Mouse (Mus musculus) neutrophil, adult 5-6 weeks (primary cell): Measurements from ENCODE around the gene Eif1. TPM values are rescaled to one million over a fixed set of nuclear protein-coding genes. Genes with fewer than 3 reads are reported as not detected.
"Not testable (repeated sequence)": the region's sequence is repeated elsewhere in the genome, so short reads cannot be mapped to it uniquely, and the experiment has no call there.

Source experiments
- ATAC-seq: fragments of 151-379, 151-347 bp; 2 replicates; pipeline ENCODE4 v1.8.0; 2017; ENCODE audit warnings: mild to moderate bottlenecking, moderate TSS enrichment; ENCODE audit not compliant: insufficient number of reproducible peaks, poor library complexity, low FRiP score, severe bottlenecking; ENCODE audit errors: extremely low read depth
- total RNA-seq: library from RNA; stranded (forward); fragments of 200-1000 nt; gene quantifications from 2 replicates; pipeline ENCODE4 v1.2.3, GENCODE M21; 2017

Gene Eif1
- total RNA-seq, 1 experiment from 2014 or later, result 752 TPM

GRCm38 (mm10) chr11:100307900-100308299, 11.8 kb upstream of the Eif1 start:
- no peak for ATAC-seq

DNA sequence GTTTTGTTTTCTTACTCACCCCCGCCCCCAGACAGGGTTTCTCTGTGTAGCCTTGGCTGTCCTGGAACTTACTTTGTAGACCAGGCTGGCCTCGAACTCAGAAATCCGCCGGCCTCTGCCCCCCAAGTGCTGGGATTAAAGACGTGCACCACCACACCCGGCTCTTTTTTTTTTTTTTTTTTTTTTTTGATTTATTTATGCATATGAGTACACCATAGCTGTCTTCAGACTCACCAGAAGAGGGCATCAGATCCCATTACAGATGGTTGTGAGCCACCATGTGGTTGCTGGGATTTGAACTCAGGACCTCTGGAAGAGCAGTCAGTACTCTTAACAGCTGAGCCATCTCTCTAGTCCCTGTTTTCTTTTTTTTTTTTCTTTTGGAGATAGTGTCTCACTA, 11.0 kb upstream of the Eif1 start:
- ATAC-seq, result not testable (repeated sequence)

DNA sequence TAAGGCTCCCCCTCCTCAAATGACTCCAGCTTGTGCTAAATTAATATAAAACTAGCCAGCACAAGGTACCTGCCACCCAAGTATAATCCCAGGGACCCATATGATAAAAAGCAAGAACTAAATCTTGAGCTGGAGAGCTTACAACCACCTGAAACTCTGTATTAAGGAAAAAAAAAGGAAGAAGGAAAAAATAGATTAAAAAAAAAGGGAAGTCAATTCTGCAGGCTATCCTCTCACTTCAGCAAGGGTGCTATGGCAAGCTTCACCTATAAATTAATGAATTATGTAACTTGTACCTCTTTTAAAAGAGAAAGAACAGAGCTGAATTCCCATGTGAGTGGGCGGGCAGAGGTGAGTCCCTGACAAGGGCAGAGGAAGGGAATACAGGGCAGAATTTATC, 8.0 kb upstream of the Eif1 start:
- ATAC-seq, result no peak

GRCm38 (mm10) chr11:100312096-100312679, 7.5 kb upstream of the Eif1 start:
- no peak for ATAC-seq

GRCm38 (mm10) chr11:100313424-100313823, 6.3 kb upstream of the Eif1 start:
- ATAC-seq, result no peak

DNA sequence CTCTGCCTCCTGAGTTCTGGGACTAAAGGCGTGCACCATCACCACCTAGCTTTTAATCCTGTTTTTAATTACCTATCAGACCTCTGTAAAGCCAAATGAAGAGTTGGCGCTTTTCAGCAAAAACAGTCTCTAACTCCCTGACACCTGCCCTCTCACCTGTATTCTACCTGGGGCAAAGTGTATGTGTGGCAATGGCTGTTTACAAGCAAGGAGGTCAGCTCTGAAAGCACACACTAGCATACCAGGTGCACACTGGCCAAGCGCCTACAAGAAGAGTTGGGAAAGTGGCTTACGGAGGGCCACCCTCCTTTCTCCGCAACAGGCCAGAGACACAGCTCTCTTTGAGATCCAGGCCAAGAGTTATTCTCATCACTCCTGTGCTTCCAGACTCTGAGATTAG, 4.2 kb upstream of the Eif1 start:
- no peak for ATAC-seq

DNA sequence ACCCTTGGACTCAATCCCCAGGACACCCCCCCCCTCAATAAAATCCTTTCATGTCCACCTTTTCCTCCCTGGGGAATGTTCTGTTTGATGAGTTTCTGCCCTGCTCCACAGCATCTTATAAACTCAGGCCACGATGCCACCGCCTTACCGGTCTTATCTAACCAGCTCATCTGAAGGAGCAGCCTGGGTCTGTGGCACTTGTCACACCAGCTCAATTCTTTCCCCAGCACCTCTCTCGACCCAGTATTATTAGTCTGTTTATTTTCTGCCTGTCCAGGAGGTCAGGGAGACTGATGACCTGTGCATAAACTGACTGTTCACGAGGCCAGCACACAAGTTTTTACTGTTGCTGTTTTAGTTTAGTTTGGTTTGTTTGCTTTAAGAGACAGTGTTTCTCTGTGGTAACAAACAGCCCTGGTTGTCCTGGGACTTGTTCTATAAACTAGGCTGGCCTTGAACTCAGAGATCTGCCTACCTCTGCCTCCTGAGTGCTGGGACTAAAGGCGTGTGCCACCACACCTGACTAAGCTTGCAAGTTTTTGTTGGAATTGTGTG, 1.8 kb upstream of the Eif1 start:
- no peak for ATAC-seq

DNA sequence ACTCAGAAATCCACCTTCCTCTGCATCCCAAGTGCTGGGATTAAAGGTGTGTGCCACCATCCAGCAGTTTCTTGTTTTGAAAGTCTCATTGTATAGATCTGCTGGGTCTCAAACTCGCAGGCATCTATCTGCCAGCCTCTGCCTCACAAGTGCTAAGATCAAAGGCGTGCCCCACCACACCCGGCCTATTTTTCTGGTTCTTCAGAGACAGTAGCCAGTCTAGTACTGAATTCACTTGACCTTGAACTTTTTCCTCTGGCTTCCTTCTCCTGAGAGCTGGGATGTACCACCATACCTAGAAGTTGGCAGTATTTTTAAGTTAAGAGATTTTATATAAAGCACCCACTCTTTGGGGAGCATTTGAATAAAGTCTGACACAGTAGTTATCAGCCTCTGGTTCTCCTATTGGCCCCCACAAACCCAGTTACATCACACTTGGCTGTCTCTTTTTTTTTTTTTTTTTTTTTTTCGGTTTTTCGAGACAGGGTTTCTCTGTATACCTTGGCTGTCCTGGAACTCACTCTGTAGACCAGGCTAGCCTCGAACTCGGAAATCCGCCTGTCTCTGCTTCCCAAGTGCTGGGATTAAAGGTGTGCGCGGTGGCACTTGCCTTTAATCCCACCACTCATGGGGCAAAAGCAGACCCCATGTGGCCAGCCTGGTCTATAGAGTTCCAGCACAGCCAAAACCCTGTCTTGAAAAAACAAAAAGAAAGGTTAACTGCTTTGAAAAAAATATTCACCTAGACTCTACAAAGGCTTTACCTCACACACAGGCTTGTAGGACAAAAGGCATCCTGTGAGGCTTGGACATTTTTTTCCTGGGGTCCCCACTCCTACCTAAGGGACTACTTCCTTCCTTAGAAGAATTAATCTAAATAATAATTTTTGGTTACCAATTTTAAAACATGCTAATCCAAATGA, 895 bp upstream of the Eif1 start:
- ATAC-seq, result no peak

DNA sequence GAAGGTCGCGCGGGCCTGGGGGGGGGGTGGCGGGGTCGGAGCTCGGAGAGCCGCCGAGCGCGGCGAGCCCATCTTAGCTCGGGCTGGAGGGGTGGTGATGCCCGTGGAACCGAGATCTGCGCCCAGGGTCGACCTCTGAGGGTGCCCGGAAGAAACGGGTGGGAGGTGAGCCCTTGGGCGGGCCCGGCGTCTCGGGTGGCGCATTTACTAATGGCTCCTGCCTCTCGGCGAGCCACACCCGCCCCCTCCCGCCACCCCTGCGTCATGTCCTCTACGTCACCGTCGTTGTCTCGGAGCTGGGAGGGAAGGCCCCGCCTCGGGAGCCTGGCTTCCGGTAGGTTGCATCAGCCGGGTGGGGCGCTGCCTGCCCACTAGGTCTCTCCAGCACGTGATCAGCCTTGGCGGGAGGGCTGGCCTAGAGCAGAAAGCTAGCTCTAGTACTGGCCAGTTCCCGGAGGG, 516 bp downstream of the Eif1 start:
- peak; percentile 80 for ATAC-seq

DNA sequence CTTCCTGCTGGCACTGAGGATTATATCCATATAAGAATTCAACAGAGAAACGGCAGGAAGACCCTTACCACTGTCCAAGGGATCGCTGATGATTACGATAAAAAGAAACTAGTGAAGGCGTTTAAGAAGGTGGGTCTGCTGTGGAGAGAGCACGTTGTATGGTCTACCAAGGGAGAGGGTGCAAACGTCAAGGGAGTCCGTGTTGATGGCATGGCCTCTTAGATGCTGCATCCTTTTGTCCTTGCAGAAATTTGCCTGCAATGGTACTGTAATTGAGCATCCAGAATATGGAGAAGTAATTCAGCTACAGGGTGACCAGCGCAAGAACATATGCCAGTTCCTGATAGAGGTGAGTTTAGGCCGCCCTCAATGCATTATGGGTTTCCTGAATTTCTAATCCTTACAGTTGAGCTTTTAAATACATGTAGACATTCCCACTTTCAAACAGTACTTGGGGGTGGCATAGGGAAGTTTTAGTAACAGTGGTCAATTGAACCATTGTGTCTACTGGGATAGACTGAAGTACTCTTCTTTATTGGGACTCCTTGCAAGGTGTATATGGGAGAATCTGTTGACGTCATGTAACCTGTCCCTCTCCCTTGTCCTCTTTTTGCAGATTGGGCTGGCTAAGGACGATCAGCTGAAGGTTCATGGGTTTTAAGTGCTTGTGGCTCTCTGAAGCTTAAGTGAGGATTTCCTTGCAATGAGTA, 1.2 kb downstream of the Eif1 start:
- not testable (repeated sequence) for ATAC-seq

GRCm38 (mm10) chr11:100321479-100322305, 2.0 kb downstream of the Eif1 start:
- not testable (repeated sequence) for ATAC-seq

- no peak for ATAC-seq
These were observed 3.0 kb downstream of the Eif1 start for GRCm38 (mm10) chr11:100322591-100323258.

DNA sequence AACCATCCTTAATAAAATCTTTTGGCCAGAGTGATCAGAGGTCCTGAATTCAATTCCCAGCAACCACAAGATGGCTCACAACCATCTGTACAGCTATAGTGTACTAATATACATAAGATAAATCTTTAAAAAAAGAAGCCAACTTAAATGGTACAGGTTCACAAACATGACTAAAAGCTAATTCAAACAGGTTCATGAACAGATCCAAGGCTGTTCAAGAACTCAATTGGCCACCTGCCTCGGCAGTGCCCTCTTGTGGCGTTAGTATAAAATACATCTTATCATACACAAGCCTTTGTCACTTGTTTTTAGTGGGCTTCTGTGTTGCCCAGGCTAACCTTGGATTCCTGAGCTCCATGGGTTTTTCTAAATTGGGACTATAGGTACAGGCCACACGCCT, 3.9 kb downstream of the Eif1 start:
- ATAC-seq, result peak; percentile 22; the same call in 1 of the 2 replicates

DNA sequence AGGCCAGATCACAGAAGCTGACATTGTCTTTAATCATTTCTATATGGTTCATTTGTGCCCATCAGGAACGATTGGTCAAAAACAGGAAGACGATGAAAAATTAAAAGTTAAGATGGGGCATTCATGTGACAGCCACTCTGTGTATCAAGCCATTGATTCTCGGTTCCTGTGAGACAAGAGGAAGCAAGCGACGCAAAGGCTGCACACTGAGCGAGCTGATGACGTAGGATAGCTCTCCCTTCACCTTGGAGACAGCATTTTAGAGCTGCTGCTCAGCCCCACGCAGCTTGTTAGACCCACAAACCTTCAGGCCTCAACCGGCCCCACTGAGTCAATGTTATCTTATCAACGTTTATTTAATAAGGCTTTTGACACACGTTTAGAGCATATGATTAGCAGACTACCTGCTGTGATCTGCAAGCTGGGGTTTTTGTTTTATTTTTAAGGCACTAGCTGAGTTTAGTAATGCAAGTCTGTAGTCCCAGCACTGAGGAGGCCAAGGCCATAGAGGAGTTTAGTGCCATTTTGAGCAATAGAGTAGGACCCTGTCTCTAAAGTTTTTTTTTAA, 5.5 kb downstream of the Eif1 start:
- no peak for ATAC-seq

- no peak for ATAC-seq
These were observed 7.6 kb downstream of the Eif1 start for GRCm38 (mm10) chr11:100327316-100327715.

- ATAC-seq, result no peak
These were observed 8.1 kb downstream of the Eif1 start for GRCm38 (mm10) chr11:100327761-100328160.

GRCm38 (mm10) chr11:100330235-100330634, 10.6 kb downstream of the Eif1 start:
- no peak for ATAC-seq
